Mouse (Mus musculus) heart, adult 2 months (tissue): ENCODE data around the gene Per2. TPM values are rescaled to one million over a fixed set of nuclear protein-coding genes. Genes with fewer than 3 reads are reported as not detected.
A peak's percentile ranks its signal among the peaks of the same experiment; 100 is the strongest.

Experiments
- DNase-seq, 2 experiments: peaks; one replicate each; pipeline ENCODE4 v3.0.0; 2021
- H3K27ac ChIP-seq: fragments of 200-600 bp; 2 replicates; pipeline ENCODE4 v1.8.1; 2022
- H3K27me3 ChIP-seq: fragments of 200-500 bp; 2 replicates; pipeline ENCODE4 v1.6.1; 2012; ENCODE audit warnings: mild to moderate bottlenecking, low read length, inconsistent platforms, mixed read lengths; ENCODE audit not compliant: control insufficient read depth, insufficient read depth
- H3K36me3 ChIP-seq: fragments of 200-500 bp; 2 replicates; pipeline ENCODE4 v1.6.1; 2012; ENCODE audit warnings: low read length, inconsistent platforms; ENCODE audit not compliant: control insufficient read depth, insufficient read depth
- H3K4me1 ChIP-seq: fragments of 200-500 bp; 2 replicates; pipeline ENCODE4 v1.6.1; 2011; ENCODE audit warnings: low read length; ENCODE audit not compliant: control insufficient read depth, insufficient read depth
- H3K4me3 ChIP-seq: fragments of 200-600 bp; 2 replicates; pipeline ENCODE4 v1.8.1; 2022
- H3K79me2 ChIP-seq: fragments of 200-500 bp; replicated peaks from 2 replicates; pipeline ENCODE4 v1.6.1; 2012; ENCODE audit warnings: mild to moderate bottlenecking, inconsistent platforms, low read length, moderate library complexity, mixed read lengths; ENCODE audit not compliant: control insufficient read depth, insufficient read depth
- H3K9ac ChIP-seq: fragments of 200-500 bp; 2 replicates; pipeline ENCODE4 v1.6.1; 2012; ENCODE audit warnings: low read depth, mild to moderate bottlenecking, control low read depth, inconsistent platforms, low read length, mixed read lengths
- CTCF ChIP-seq: fragments of 200-600 bp; IDR thresholded peaks from 2 replicates; pipeline ENCODE4 v1.8.1; 2022; ENCODE audit warnings: antibody characterized with exemption, mild to moderate bottlenecking, moderate library complexity
- EP300 ChIP-seq: fragments of 200-500 bp; IDR thresholded peaks from 2 replicates; pipeline ENCODE4 v1.6.1; 2011; ENCODE audit warnings: low read depth, low read length, control low read depth; ENCODE audit not compliant: insufficient read depth
- POLR2A ChIP-seq: fragments of 200-500 bp; IDR thresholded peaks from 2 replicates; pipeline ENCODE4 v1.6.1; 2011; ENCODE audit warnings: mild to moderate bottlenecking, low read depth, low read length, control low read depth; ENCODE audit not compliant: insufficient read depth
- WGBS: fragments of 180-500 bp; shearing (Covaris S2); methylation state at CpG from one replicate; pipeline ENCODE4 v1.1.7; 2018; 5-methylcytosine and 5-hydroxymethylcytosine counted together
- intact Hi-C: fragments of 180-260 bp; cut with DNase I; formaldehyde crosslinking; loops from one replicate; pipeline ENCODE4 v1.15.1; 2025
- polyA plus RNA-seq: library from polyadenylated mRNA; depleted of rRNA; stranded (reverse); fragments of >200 nt; gene quantifications from 2 replicates; pipeline ENCODE4 v1.2.3, GENCODE M21; 2012
- total RNA-seq, 2 experiments: library from RNA; stranded (reverse); gene quantifications; 2 replicates each; pipeline ENCODE4 v1.2.3; 2021

The Per2 gene
- total and polyA plus RNA-seq, 3 experiments, result 3.8 to 13.8 (median 6.3) TPM

GRCm38 (mm10) chr1:91465244-91465643, 6.1 kb upstream of the Per2 start:
- no peak for TF ChIP-seq POLR2A
- TF ChIP-seq CTCF, result no peak
- TF ChIP-seq EP300, result no peak
- no peaks in the 10 kb centered on the region for H3K79me2 ChIP-seq
- no peaks in the 10 kb centered on the region for H3K36me3 ChIP-seq
- H3K4me3 ChIP-seq, result no peak overlapping the region
- H3K9ac ChIP-seq, result no peak overlapping the region
- DNase-seq, result no peak
- H3K4me1 ChIP-seq, result peaks cover under 1% of the 10 kb centered on the region; the same call in 1 of the 2 replicates
- H3K27ac ChIP-seq, result no peak overlapping the region
- H3K27me3 ChIP-seq, result no peaks in the 10 kb centered on the region
- WGBS, result 17% methylated on average over 1 of the region's 1 CpGs
- intact Hi-C loops, result no loop called here

- intact Hi-C loops, result no loop called here
- H3K4me1 ChIP-seq, result peaks cover 3% of the 10 kb centered on the region
- no peaks in the 10 kb centered on the region for H3K36me3 ChIP-seq
- no peak overlapping the region for H3K9ac ChIP-seq
- H3K79me2 ChIP-seq, result no peaks in the 10 kb centered on the region
- TF ChIP-seq POLR2A (no peak), CTCF (no peak), EP300 (no peak)
- H3K27me3 ChIP-seq, result no peaks in the 10 kb centered on the region
- no peak for DNase-seq
- H3K4me3 ChIP-seq, result no peak overlapping the region
- WGBS, result 59% methylated on average over 5 of the region's 5 CpGs
- no peak overlapping the region for H3K27ac ChIP-seq
Measured at GRCm38 (mm10) chr1:91464436-91464835, 5.3 kb upstream of the Per2 start.

- intact Hi-C loops, result no loop called here
Measured at GRCm38 (mm10) chr1:91463336-91463995, 4.3 kb upstream of the Per2 start.

GRCm38 (mm10) chr1:91460564-91460963, 1.4 kb upstream of the Per2 start:
- H3K4me1 ChIP-seq, result peaks cover 18% of the 10 kb centered on the region
- H3K27ac ChIP-seq, result no peak overlapping the region
- WGBS, result 58% methylated on average over 4 of the region's 4 CpGs
- TF ChIP-seq CTCF (no peak), EP300 (no peak), POLR2A (no peak)
- H3K27me3 ChIP-seq, result no peaks in the 10 kb centered on the region
- H3K9ac ChIP-seq, result no peak overlapping the region
- intact Hi-C loops, result loop anchor here (1.0 kb wide), 1 partner anchor 24 kb away; no protein-coding TSS in a partner anchor
- no peaks in the 10 kb centered on the region for H3K79me2 ChIP-seq
- peak in 1 of 2 experiments; percentile 14 for DNase-seq
- H3K4me3 ChIP-seq, result no peak overlapping the region
- no peaks in the 10 kb centered on the region; the same call in 1 of the 2 replicates for H3K36me3 ChIP-seq

More at GRCm38 (mm10) chr1:91463336-91463995, 4.3 kb upstream of the Per2 start:
- no peaks in the 10 kb centered on the region for H3K79me2 ChIP-seq
- no peaks in the 10 kb centered on the region for H3K36me3 ChIP-seq
- no peak overlapping the region for H3K27ac ChIP-seq
- H3K9ac ChIP-seq, result no peak overlapping the region
- peaks cover 3% of the 10 kb centered on the region for H3K4me1 ChIP-seq
- no peak overlapping the region for H3K4me3 ChIP-seq
- WGBS, result 85% methylated on average over 13 of the region's 13 CpGs
- no peak for TF ChIP-seq POLR2A
- no peak for TF ChIP-seq CTCF
- DNase-seq, result no peak
- H3K27me3 ChIP-seq, result no peaks in the 10 kb centered on the region

GRCm38 (mm10) chr1:91460069-91460468, 945 bp upstream of the Per2 start:
- no peaks in the 10 kb centered on the region; the same call in 1 of the 2 replicates for H3K36me3 ChIP-seq
- 42% methylated on average over 7 of the region's 7 CpGs for WGBS
- intact Hi-C loops, result loop anchor here (1.0 kb wide), 1 partner anchor 24 kb away; no protein-coding TSS in a partner anchor
- H3K27me3 ChIP-seq, result no peaks in the 10 kb centered on the region
- TF ChIP-seq POLR2A (no peak), EP300 (no peak), CTCF (no peak)
- 0 out of 2 replicates have a peak, but pooled peaks cover under 1% of the 10 kb centered on the region for H3K79me2 ChIP-seq
- peaks cover 18% of the 10 kb centered on the region for H3K4me1 ChIP-seq
- DNase-seq, result no peak
- H3K9ac ChIP-seq, result no peak overlapping the region
- H3K27ac ChIP-seq, result peak overlapping the region; percentile 86
- no peak overlapping the region for H3K4me3 ChIP-seq

GRCm38 (mm10) chr1:91458223-91458861, 782 bp downstream of the Per2 start:
- H3K36me3 ChIP-seq, result no peaks in the 10 kb centered on the region; the same call in 1 of the 2 replicates
- intact Hi-C loops, result loop anchor here (2.0 kb wide), 1 partner anchor 22 kb away; no protein-coding TSS in a partner anchor
- WGBS, result 4% methylated on average over 8 of the region's 8 CpGs
- TF ChIP-seq POLR2A, result no peak
- TF ChIP-seq EP300, result no peak
- TF ChIP-seq CTCF, result no peak
- peak overlapping the region; percentile 81 for H3K4me3 ChIP-seq
- 0 out of 2 replicates have a peak, but pooled peaks cover 2% of the 10 kb centered on the region for H3K79me2 ChIP-seq
- peak overlapping the region; percentile 98 for H3K9ac ChIP-seq
- H3K27me3 ChIP-seq, result no peaks in the 10 kb centered on the region
- H3K4me1 ChIP-seq, result peaks cover 22% of the 10 kb centered on the region
- DNase-seq, result peak; percentile 70 to 71
- H3K27ac ChIP-seq, result peak overlapping the region; percentile 86
